Comparison of ENCODE assay signal across 22 mouse cellular contexts in genomic region chr19:18658473-18658872, GRCm38 (mm10). TPM values are rescaled to one million over a fixed set of nuclear protein-coding genes. Genes with fewer than 3 reads are reported as not detected.
A peak's percentile ranks its signal among the peaks of the same experiment; 100 is the strongest.
DNase-seq lines count a peak whose midpoint lies in the region; ATAC-seq and TF ChIP-seq lines count a peak whose summit lies in the region.
"Had no signal": no experiment of that assay in that cellular context is flagged by ENCODE, and none has a peak within 500 bp of the region (broad histone marks: within the 10 kb centered on the region; RNA-seq: fewer than 3 reads in every experiment).

No protein-coding gene starts in this region.

- no peaks in the 10 kb centered on the region for H3K4me1 ChIP-seq in embryonic facial prominence, embryonic 14.5 days (ENCODE audit: control insufficient read depth, insufficient read depth, low read length)
- H3K4me1 ChIP-seq in embryonic facial prominence, embryonic 10.5 days = no peaks in the 10 kb centered on the region
- 0 out of 2 replicates have a peak, but pooled peaks cover 2% of the 10 kb centered on the region for H3K4me1 ChIP-seq in kidney, adult 2 months (ENCODE audit: control insufficient read depth, insufficient read depth, low read length)
- no peaks in the 10 kb centered on the region for H3K4me1 ChIP-seq in kidney, postnatal 0 days (replicated peaks; ENCODE audit: insufficient read depth, low read length)
- H3K4me1 ChIP-seq: forebrain, embryonic 13.5 days; hindbrain, embryonic 10.5 days had no signal

- no peak overlapping the region for H3K4me2 ChIP-seq in embryonic facial prominence, embryonic 14.5 days (ENCODE audit: low read depth, low read length)
- H3K4me2 ChIP-seq in kidney, postnatal 0 days (ENCODE audit: low read length) = no peak overlapping the region
- H3K4me2 ChIP-seq: forebrain, embryonic 13.5 days; heart, embryonic 12.5 days; hindbrain, embryonic 14.5 days had no signal

- no peaks in the 10 kb centered on the region for H3K36me3 ChIP-seq in embryonic facial prominence, embryonic 14.5 days (ENCODE audit: control insufficient read depth, insufficient read depth, low read length)
- H3K36me3 ChIP-seq in embryonic facial prominence, embryonic 10.5 days (replicated peaks) = no peaks in the 10 kb centered on the region
- H3K36me3 ChIP-seq in kidney, adult 2 months (ENCODE audit: control insufficient read depth, insufficient read depth, low read length) = no peaks in the 10 kb centered on the region
- no peaks in the 10 kb centered on the region for H3K36me3 ChIP-seq in kidney, postnatal 0 days (ENCODE audit: insufficient read depth, low read length)
- H3K36me3 ChIP-seq: G1E; heart, embryonic 12.5 days; hindbrain, embryonic 10.5 days had no signal

- TF ChIP-seq POLR2A in kidney, adult 2 months (IDR thresholded peaks at IDR 0.05; ENCODE audit: low read depth, low read length) = no peak

- H3K9me3 ChIP-seq in embryonic facial prominence, embryonic 14.5 days (ENCODE audit: control insufficient read depth, low read length) = no peaks in the 10 kb centered on the region
- H3K9me3 ChIP-seq in embryonic facial prominence, embryonic 10.5 days = no peaks in the 10 kb centered on the region
- no peaks in the 10 kb centered on the region for H3K9me3 ChIP-seq in kidney, postnatal 0 days (replicated peaks; ENCODE audit: low read length)
- H3K9me3 ChIP-seq: forebrain, embryonic 13.5 days; G1E; heart, embryonic 12.5 days; hindbrain, embryonic 10.5 days had no signal

- no peak for TF ChIP-seq CTCF in kidney, adult 2 months (conservative IDR thresholded peaks at IDR 0.05; ENCODE audit: insufficient read depth, insufficient read length, low read depth, low read length)
- no peak for TF ChIP-seq CTCF in kidney, postnatal 0 days (IDR thresholded peaks at IDR 0.05; ENCODE audit: low read depth)

- no peak overlapping the region for H3K4me3 ChIP-seq in embryonic facial prominence, embryonic 14.5 days (ENCODE audit: low read depth, low read length)
- no peak overlapping the region for H3K4me3 ChIP-seq in embryonic facial prominence, embryonic 10.5 days
- H3K4me3 ChIP-seq in kidney, adult 2 months (ENCODE audit: insufficient read depth, low read depth, low read length) = no peak overlapping the region
- H3K4me3 ChIP-seq in kidney, postnatal 0 days (replicated peaks; ENCODE audit: low read depth, low read length) = no peak overlapping the region
- H3K4me3 ChIP-seq: forebrain, embryonic 13.5 days; heart, adult 2 months; heart, embryonic 12.5 days; hindbrain, embryonic 10.5 days had no signal

- H3K27ac ChIP-seq in embryonic facial prominence, embryonic 14.5 days (replicated peaks; ENCODE audit: low read depth, low read length) = no peak overlapping the region
- no peak overlapping the region for H3K27ac ChIP-seq in embryonic facial prominence, embryonic 10.5 days (replicated peaks)
- H3K27ac ChIP-seq in kidney, adult 2 months (ENCODE audit: insufficient read depth, low read depth, low read length) = no peak overlapping the region
- H3K27ac ChIP-seq in kidney, postnatal 0 days = no peak overlapping the region; the same call in 1 of the 2 replicates
- H3K27ac ChIP-seq: forebrain, embryonic 13.5 days; heart, adult 2 months; hindbrain, embryonic 10.5 days; hindbrain, embryonic 14.5 days had no signal

- H3K27me3 ChIP-seq in embryonic facial prominence, embryonic 14.5 days (replicated peaks; ENCODE audit: control insufficient read depth, insufficient read depth, low read length) = no peaks in the 10 kb centered on the region
- no peaks in the 10 kb centered on the region for H3K27me3 ChIP-seq in embryonic facial prominence, embryonic 10.5 days (replicated peaks; ENCODE audit: low read depth, poor library complexity, severe bottlenecking)
- no peaks in the 10 kb centered on the region for H3K27me3 ChIP-seq in kidney, adult 2 months (replicated peaks; ENCODE audit: control insufficient read depth, insufficient read depth, low read length)
- H3K27me3 ChIP-seq in kidney, postnatal 0 days (ENCODE audit: insufficient read depth, low read length) = no peaks in the 10 kb centered on the region
- H3K27me3 ChIP-seq: forebrain, embryonic 13.5 days; heart, embryonic 12.5 days had no signal

- DNase-seq in embryonic facial prominence, embryonic 14.5 days (ENCODE audit: low spot score) = peak; percentile 61
- no peak for DNase-seq in embryonic facial prominence, embryonic 10.5 days (ENCODE audit: low spot score)
- DNase-seq in kidney, adult 2 months = peak; percentile 35
- no peak for DNase-seq in kidney, postnatal 10 days
- no peak for DNase-seq in kidney, postnatal 0 days (ENCODE audit: low spot score)
- DNase-seq in kidney, postnatal 4 days = no peak
- DNase-seq in urinary bladder, postnatal 14 days (ENCODE audit: low spot score) = peak; percentile 29
- DNase-seq in urinary bladder, postnatal 4 days (ENCODE audit: low spot score in 2 of 2) = no peak
- DNase-seq: adrenal gland, adult 8-10 months; adrenal gland, postnatal 36 days; B cell, adult 2 months; cerebellum, adult 2 months; cerebellum, postnatal 10 days; forebrain, postnatal 0 days; gastrocnemius, postnatal 36 days; heart, adult 2 months had no signal

- 62% methylated on average over 4 of the region's 4 CpGs for WGBS in embryonic facial prominence, embryonic 14.5 days
- WGBS in embryonic facial prominence, embryonic 10.5 days = 72% methylated on average over 4 of the region's 4 CpGs
- 58% methylated on average over 4 of the region's 4 CpGs for WGBS in kidney, adult 2 months
- 47% methylated on average over 4 of the region's 4 CpGs for WGBS in kidney, postnatal 0 days

- no peak overlapping the region for H3K9ac ChIP-seq in embryonic facial prominence, embryonic 14.5 days (ENCODE audit: low read depth, low read length)
- no peak overlapping the region for H3K9ac ChIP-seq in kidney, postnatal 0 days (ENCODE audit: low read depth, low read length)
- H3K9ac ChIP-seq: forebrain, embryonic 13.5 days; forebrain, postnatal 0 days; heart, embryonic 12.5 days; hindbrain, embryonic 14.5 days had no signal

- ATAC-seq in embryonic facial prominence, embryonic 14.5 days (ENCODE audit: low read depth) = peak; percentile 26; the same call in 1 of the 2 replicates
- ATAC-seq in kidney, postnatal 0 days (replicated peaks; ENCODE audit: low FRiP score, low read depth) = peak; percentile 65; the same call in 1 of the 2 replicates
- ATAC-seq: CD4-positive, CD25-positive, alpha-beta regulatory T cell, adult 4 months; forebrain, embryonic 13.5 days; forebrain, postnatal 0 days had no signal

RNA-seq across cellular contexts. Expression of gene Carnmt1, which starts 12.1 kb away (rescaled TPM):
- polyA plus RNA-seq in embryonic facial prominence, embryonic 14.5 days (2014; fragmentation: Nextera tagmentation; extraction: Ambion mirVana) = 37.5 and 40.2 TPM in 2 replicates
- polyA plus RNA-seq in embryonic facial prominence, embryonic 10.5 days (2016; fragmentation: Nextera tagmentation; extraction: Ambion mirVana) = 27.8 and 29.9 TPM in 2 replicates
- 5.9 and 6.3 TPM in 2 replicates for polyA plus RNA-seq in kidney, adult 2 months (2012; rRNA removed)
- polyA plus RNA-seq in kidney, postnatal 0 days (2015; fragmentation: Nextera tagmentation; extraction: Ambion mirVana) = 32.2 and 35.9 TPM in 2 replicates

RNA-seq across cellular contexts. Expression of gene Nmrk1, which starts 26.7 kb away (rescaled TPM):
- polyA plus RNA-seq in embryonic facial prominence, embryonic 14.5 days (2014; fragmentation: Nextera tagmentation; extraction: Ambion mirVana) = 8.6 and 9.8 TPM in 2 replicates
- polyA plus RNA-seq in embryonic facial prominence, embryonic 10.5 days (2016; fragmentation: Nextera tagmentation; extraction: Ambion mirVana) = 8.1 and 8.7 TPM in 2 replicates
- 77.1 and 78.6 TPM in 2 replicates for polyA plus RNA-seq in kidney, adult 2 months (2012; rRNA removed)
- 20.6 and 24.7 TPM in 2 replicates for polyA plus RNA-seq in kidney, postnatal 0 days (2015; fragmentation: Nextera tagmentation; extraction: Ambion mirVana)

RNA-seq across cellular contexts. Expression of gene Ostf1, which starts 26.9 kb away (rescaled TPM):
- polyA plus RNA-seq in embryonic facial prominence, embryonic 14.5 days (2014; fragmentation: Nextera tagmentation; extraction: Ambion mirVana) = 105 and 116 TPM in 2 replicates
- polyA plus RNA-seq in embryonic facial prominence, embryonic 10.5 days (2016; fragmentation: Nextera tagmentation; extraction: Ambion mirVana) = 35.0 and 37.0 TPM in 2 replicates
- 66.0 and 80.0 TPM in 2 replicates for polyA plus RNA-seq in kidney, adult 2 months (2012; rRNA removed)
- 190 and 191 TPM in 2 replicates for polyA plus RNA-seq in kidney, postnatal 0 days (2015; fragmentation: Nextera tagmentation; extraction: Ambion mirVana)

RNA-seq across cellular contexts. Expression of gene D030056L22Rik, which starts 54.5 kb away (rescaled TPM):
- 29.0 and 32.1 TPM in 2 replicates for polyA plus RNA-seq in embryonic facial prominence, embryonic 14.5 days (2014; fragmentation: Nextera tagmentation; extraction: Ambion mirVana)
- 33.7 and 34.3 TPM in 2 replicates for polyA plus RNA-seq in embryonic facial prominence, embryonic 10.5 days (2016; fragmentation: Nextera tagmentation; extraction: Ambion mirVana)
- polyA plus RNA-seq in kidney, adult 2 months (2012; rRNA removed) = 6.2 and 6.5 TPM in 2 replicates
- polyA plus RNA-seq in kidney, postnatal 0 days (2015; fragmentation: Nextera tagmentation; extraction: Ambion mirVana) = 28.3 and 31.0 TPM in 2 replicates

Comparison
In these comparisons a context has a peak if more than half of its experiments do, and no peak if none do; other contexts are left out.
1. DNase-seq: peak in embryonic facial prominence, embryonic 14.5 days (single experiment), kidney, adult 2 months (single experiment) and urinary bladder, postnatal 14 days (single experiment); none in embryonic facial prominence, embryonic 10.5 days (single experiment), kidney, postnatal 10 days (single experiment), kidney, postnatal 0 days (single experiment), kidney, postnatal 4 days (0 of 2) and urinary bladder, postnatal 4 days (0 of 2).